Mouse (Mus musculus): Measurements from ENCODE around the gene Sh2b2. TPM values are rescaled to one million over a fixed set of nuclear protein-coding genes. Genes with fewer than 3 reads are reported as not detected.

The Sh2b2 gene
- polyA plus RNA-seq (2017; shearing (Covaris generic)) = not detected

DNA sequence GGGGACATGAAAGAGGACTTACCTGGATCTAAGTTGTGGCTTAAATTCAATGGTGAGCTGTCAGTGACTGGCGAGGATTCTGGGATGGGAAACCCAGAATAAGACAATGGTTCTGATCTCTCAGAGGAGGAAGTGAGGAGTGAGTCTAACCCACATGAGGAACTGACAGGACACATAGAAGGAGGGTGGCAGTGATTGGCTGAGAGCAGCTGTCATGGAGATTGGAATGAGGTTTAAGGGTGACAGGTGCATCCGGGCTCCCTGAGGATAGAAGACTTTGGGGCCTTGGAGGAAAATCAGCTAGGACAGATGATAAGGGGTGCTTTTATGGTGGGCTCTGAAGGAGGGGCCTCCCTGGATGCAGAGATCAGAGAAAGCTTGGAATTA lies at the start of gene Sh2b2:
Sh2b2 (minus strand) TSS at position 105 of the 387 bp plus-strand sequence.

DNA sequence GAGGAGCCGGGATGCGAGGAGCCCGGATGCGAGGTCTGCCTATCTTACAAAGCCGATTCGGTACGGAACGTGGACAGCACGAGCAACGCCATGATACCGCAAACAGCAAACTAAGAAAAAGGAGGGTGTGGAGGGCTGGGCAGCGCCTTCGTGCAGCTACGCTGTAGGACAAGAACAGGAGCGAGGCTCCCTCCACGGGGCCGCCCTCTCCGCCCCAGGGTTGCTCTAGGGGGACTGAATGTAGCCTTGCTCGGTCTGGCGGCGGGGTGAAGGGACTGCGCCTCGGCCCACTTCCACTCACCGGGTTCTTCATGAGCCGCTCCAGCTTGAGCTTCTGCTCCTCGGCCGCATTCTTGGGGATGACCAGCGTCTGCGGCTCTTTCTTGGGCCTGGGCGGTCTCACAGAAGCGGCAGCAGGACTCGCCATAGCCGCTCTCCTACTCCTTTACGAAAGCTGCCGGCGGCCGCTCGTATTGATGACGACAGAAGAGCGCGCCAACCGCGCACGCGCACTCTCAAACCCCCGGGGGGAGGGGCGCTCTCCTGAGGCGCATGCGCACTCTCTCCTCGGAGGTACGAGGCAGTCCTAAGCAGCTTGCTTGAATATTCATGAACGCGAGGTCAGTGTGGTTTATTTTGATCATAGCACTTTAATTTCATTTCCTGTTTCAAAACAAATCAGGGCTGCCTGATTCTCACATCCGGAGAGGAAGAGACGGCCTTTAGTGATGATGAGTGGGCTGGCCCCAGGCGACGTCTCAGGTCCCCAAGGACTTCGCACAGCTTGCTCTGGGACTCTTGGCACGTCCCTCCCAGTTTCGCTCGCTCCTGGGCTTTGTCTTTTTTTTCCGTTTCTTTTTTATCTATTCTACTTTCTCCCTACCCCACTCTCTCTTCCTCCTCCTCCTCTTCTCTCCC lies 47.6 kb downstream of the Sh2b2 start, which contains the start of gene Prkrip1:
Prkrip1 (minus strand) TSS at position 490 of the 918 bp plus-strand sequence.

DNA sequence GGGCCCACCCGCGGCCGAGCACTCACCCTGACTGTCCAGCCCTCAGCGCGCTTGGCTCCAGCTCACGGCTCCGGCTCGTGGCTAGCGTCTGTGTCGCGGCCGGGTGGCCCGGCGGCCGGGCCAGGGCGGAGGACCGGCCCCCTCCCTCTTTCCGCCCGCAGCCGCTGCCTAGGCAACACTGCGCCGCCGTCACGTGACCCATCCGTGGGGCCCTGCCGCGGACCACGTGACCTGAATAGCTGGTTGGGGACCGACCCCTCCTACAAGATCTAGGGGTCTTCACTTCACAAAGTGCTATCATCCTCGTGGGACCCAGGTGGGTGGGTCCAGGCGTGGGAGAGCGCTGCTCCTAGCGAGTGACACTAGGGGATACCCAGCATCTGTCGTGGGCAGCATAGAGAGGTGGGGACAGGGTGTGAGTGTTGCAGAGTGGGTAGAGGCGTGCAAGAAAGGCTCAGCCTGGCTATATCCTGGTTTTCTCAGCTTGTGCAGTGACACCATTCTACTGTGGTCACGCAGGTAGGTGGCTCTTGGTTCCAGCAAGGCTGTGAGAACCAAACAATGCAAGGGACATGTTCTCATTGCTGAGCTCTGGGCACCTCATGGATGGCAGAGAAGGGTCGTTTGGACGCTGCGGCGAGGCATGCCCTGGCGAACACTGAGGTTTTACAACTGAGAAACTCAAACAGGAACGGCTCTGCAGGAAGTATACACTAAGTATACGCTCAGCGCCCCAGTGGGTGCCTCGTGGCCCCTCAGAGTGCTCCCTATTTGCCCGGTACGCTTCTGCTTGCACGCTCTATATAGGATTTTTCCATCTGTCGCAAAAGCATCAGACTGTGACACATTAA lies 75.6 kb downstream of the Sh2b2 start, which contains the start of gene Orai2:
Orai2 (minus strand) TSS at position 202 of the 851 bp plus-strand sequence.

Other genes starting within 250 kb of the Sh2b2 start
- not detected for gene Upk3b, start 208.1 kb downstream of the Sh2b2 start, polyA plus RNA-seq (2017; shearing (Covaris generic))
- not detected for gene Upk3bl, start 192.1 kb downstream of the Sh2b2 start, polyA plus RNA-seq (2017; shearing (Covaris generic))
- gene Rasa4, start 162.6 kb downstream of the Sh2b2 start, polyA plus RNA-seq (2017; shearing (Covaris generic)) = 3.3 TPM
- 55.2 TPM for gene Polr2j, start 129.9 kb downstream of the Sh2b2 start, polyA plus RNA-seq (2017; shearing (Covaris generic))
- 31.2 TPM for gene Lrwd1, start 110.5 kb downstream of the Sh2b2 start, polyA plus RNA-seq (2017; shearing (Covaris generic))
- gene Alkbh4, start 110.4 kb downstream of the Sh2b2 start, polyA plus RNA-seq (2017; shearing (Covaris generic)) = 37.6 TPM
- gene Orai2, start 75.8 kb downstream of the Sh2b2 start, polyA plus RNA-seq (2017; shearing (Covaris generic)) = 86.2 TPM
- gene Prkrip1, start 47.6 kb downstream of the Sh2b2 start, polyA plus RNA-seq (2017; shearing (Covaris generic)) = 28.9 TPM